Mouse (Mus musculus) lung, postnatal 0 days (tissue): ENCODE results near the gene Trub2. TPM values are rescaled to one million over a fixed set of nuclear protein-coding genes. Genes with fewer than 3 reads are reported as not detected.
A peak's percentile ranks its signal among the peaks of the same experiment; 100 is the strongest.

ENCODE experiments used
- ATAC-seq: fragments of 200-750 bp; cut with Nextera tagmentation; 2 replicates; pipeline ENCODE4 v1.8.0; 2017; ENCODE audit warnings: moderate library complexity
- DNase-seq: peaks from one replicate; pipeline ENCODE4 v3.0.0-alpha.2; 2016; ENCODE audit warnings: low spot score
- H3K27ac ChIP-seq: fragments of 300-500 bp; sonication (generic); 2 replicates; pipeline ENCODE4 v1.5.1; 2014; ENCODE audit warnings: antibody characterized with exemption, mild to moderate bottlenecking, low read length, mixed read lengths
- H3K27me3 ChIP-seq: fragments of 300-500 bp; sonication (generic); replicated peaks from 2 replicates; pipeline ENCODE4 v1.6.1; 2014; ENCODE audit warnings: low read length, mixed read lengths; ENCODE audit not compliant: insufficient read depth
- H3K36me3 ChIP-seq: fragments of 300-500 bp; sonication (generic); 2 replicates; pipeline ENCODE4 v1.6.1; 2014; ENCODE audit warnings: low read length, mixed read lengths; ENCODE audit not compliant: insufficient read depth
- H3K4me1 ChIP-seq: fragments of 300-500 bp; sonication (generic); 2 replicates; pipeline ENCODE4 v1.6.1; 2014; ENCODE audit warnings: antibody characterized with exemption, low read depth, low read length, mixed read lengths; ENCODE audit not compliant: insufficient read depth
- H3K4me2 ChIP-seq: fragments of 300-500 bp; sonication (generic); replicated peaks from 2 replicates; pipeline ENCODE4 v1.6.1; 2014; ENCODE audit warnings: low read depth, mild to moderate bottlenecking, low read length, moderate library complexity, mixed read lengths
- H3K4me3 ChIP-seq: fragments of 300-500 bp; sonication (generic); 2 replicates; pipeline ENCODE4 v1.5.1; 2014; ENCODE audit warnings: low read depth, low read length
- H3K9ac ChIP-seq: fragments of 300-500 bp; sonication (generic); replicated peaks from 2 replicates; pipeline ENCODE4 v1.6.1; 2014; ENCODE audit warnings: low read depth, mild to moderate bottlenecking
- H3K9me3 ChIP-seq: fragments of 300-500 bp; sonication (generic); 2 replicates; pipeline ENCODE4 v1.6.1; 2016; ENCODE audit warnings: low read length, mixed read lengths
- CTCF ChIP-seq: IDR thresholded peaks from 2 replicates; pipeline ENCODE4 v1.5.1; 2016; ENCODE audit warnings: antibody characterized with exemption, mild to moderate bottlenecking
- EP300 ChIP-seq: IDR thresholded peaks from 2 replicates; pipeline ENCODE4 v1.6.1; 2016; ENCODE audit warnings: antibody characterized with exemption, mild to moderate bottlenecking, control low read depth
- WGBS: fragments of 180-500 bp; shearing (Covaris S2); extraction: QIAGEN DNeasy Blood & Tissue Kit; methylation state at CpG from one replicate; pipeline ENCODE4 v1.1.7; 2014; 5-methylcytosine and 5-hydroxymethylcytosine counted together
- polyA plus RNA-seq: library from polyadenylated mRNA; unstranded; fragments of >200 nt; fragmentation: Nextera tagmentation; extraction: Ambion mirVana; gene quantifications from 2 replicates; pipeline ENCODE4 v1.2.1, GENCODE M21; 2015

The Trub2 gene
- polyA plus RNA-seq, 1 experiment from 2014 or later = 18.5 TPM

- TF ChIP-seq CTCF (no peak), EP300 (no peak)
- 37% methylated on average over 11 of the region's 11 CpGs for WGBS
- no peak overlapping the region for H3K4me2 ChIP-seq
- H3K4me1 ChIP-seq = no peaks in the 10 kb centered on the region
- no peak overlapping the region for H3K9ac ChIP-seq
- no peaks in the 10 kb centered on the region for H3K9me3 ChIP-seq
- no peak overlapping the region for H3K27ac ChIP-seq
- no peak overlapping the region for H3K4me3 ChIP-seq
- DNase-seq (peak; percentile 41), ATAC-seq (no peak)
- H3K27me3 ChIP-seq = no peaks in the 10 kb centered on the region
- H3K36me3 ChIP-seq = no peaks in the 10 kb centered on the region
Measured at GRCm38 (mm10) chr2:29767976-29768709, 20.2 kb downstream of the Trub2 start.

GRCm38 (mm10) chr2:29764831-29765230 lies 23.5 kb downstream of the Trub2 start:
- TF ChIP-seq CTCF (peak; percentile 96), EP300 (no peak)
- no peak overlapping the region for H3K4me2 ChIP-seq
- ATAC-seq (peak; percentile 73), DNase-seq (peak; percentile 80)
- H3K27ac ChIP-seq = no peak overlapping the region
- no peaks in the 10 kb centered on the region for H3K9me3 ChIP-seq
- H3K9ac ChIP-seq = no peak overlapping the region
- WGBS = 0% methylated on average over 1 of the region's 1 CpGs
- no peaks in the 10 kb centered on the region for H3K36me3 ChIP-seq
- no peak overlapping the region for H3K4me3 ChIP-seq
- H3K27me3 ChIP-seq = no peaks in the 10 kb centered on the region
- H3K4me1 ChIP-seq = no peaks in the 10 kb centered on the region

- Histone ChIP-seq H3K4me3 (no peak overlapping the region), H3K27ac (no peak overlapping the region), H3K4me1 (no peaks in the 10 kb centered on the region), H3K27me3 (peaks cover 13% of the 10 kb centered on the region), H3K9ac (no peak overlapping the region), H3K9me3 (no peaks in the 10 kb centered on the region), H3K4me2 (no peak overlapping the region), H3K36me3 (no peaks in the 10 kb centered on the region)
- ATAC-seq (no peak), DNase-seq (no peak)
- no peak for TF ChIP-seq CTCF
- no peak for TF ChIP-seq EP300
Measured at GRCm38 (mm10) chr2:29755693-29756092, 32.6 kb downstream of the Trub2 start.

GRCm38 (mm10) chr2:29752397-29752796 lies 35.9 kb downstream of the Trub2 start:
- Histone ChIP-seq H3K27ac (no peak overlapping the region), H3K4me1 (no peaks in the 10 kb centered on the region), H3K27me3 (peaks cover 17% of the 10 kb centered on the region), H3K36me3 (no peaks in the 10 kb centered on the region), H3K4me3 (no peak overlapping the region), H3K9me3 (no peaks in the 10 kb centered on the region), H3K4me2 (no peak overlapping the region), H3K9ac (no peak overlapping the region)
- TF ChIP-seq EP300 (no peak), CTCF (no peak)
- ATAC-seq (no peak), DNase-seq (no peak)
- 91% methylated on average over 5 of the region's 5 CpGs for WGBS

- Histone ChIP-seq H3K27ac (no peak within 1 kb of the TSS), H3K4me3 (no peak within 1 kb of the TSS), H3K9me3 (no peaks in the 10 kb centered on the region), H3K9ac (no peak within 1 kb of the TSS), H3K36me3 (no peaks in the 10 kb centered on the region), H3K27me3 (peaks cover 22% of the 10 kb centered on the region), H3K4me1 (no peaks in the 10 kb centered on the region), H3K4me2 (peak within 1 kb of the TSS; percentile 48)
- WGBS = 5% methylated on average over 28 of the region's 28 CpGs
- TF ChIP-seq EP300 = no peak
- no peak for TF ChIP-seq CTCF
- ATAC-seq = peak; percentile 67
- peak; percentile 57 for DNase-seq
Measured at GRCm38 (mm10) chr2:29751497-29751896, 36.8 kb downstream of the Trub2 start, which contains the start of gene Gm13420. Gene Gm13420 (minus strand): TSS chr2:29751685.

GRCm38 (mm10) chr2:29748499-29748898 lies 39.8 kb downstream of the Trub2 start:
- H3K9ac ChIP-seq = no peak overlapping the region

More at GRCm38 (mm10) chr2:29748499-29748898, 39.8 kb downstream of the Trub2 start:
- Histone ChIP-seq H3K36me3 (no peaks in the 10 kb centered on the region), H3K4me1 (no peaks in the 10 kb centered on the region), H3K9me3 (no peaks in the 10 kb centered on the region), H3K27ac (no peak overlapping the region), H3K4me2 (no peak overlapping the region), H3K4me3 (no peak overlapping the region), H3K27me3 (peaks cover 26% of the 10 kb centered on the region)
- ATAC-seq (no peak), DNase-seq (no peak)
- TF ChIP-seq EP300 (no peak), CTCF (no peak)
- WGBS = 78% methylated on average over 4 of the region's 4 CpGs
